Mouse (Mus musculus) testis, adult 2 months (tissue): Measurements from ENCODE around the gene Car9. TPM values are rescaled to one million over a fixed set of nuclear protein-coding genes. Genes with fewer than 3 reads are reported as not detected.

Experiments
- H3K27ac ChIP-seq: fragments of 200-500 bp; 2 replicates; pipeline ENCODE4 v1.5.1; 2012; ENCODE audit warnings: low read depth, low read length; ENCODE audit not compliant: control insufficient read depth, insufficient read depth
- H3K27me3 ChIP-seq: fragments of 200-500 bp; 2 replicates; pipeline ENCODE4 v1.6.1; 2012; ENCODE audit warnings: mild to moderate bottlenecking, low read length, moderate library complexity; ENCODE audit not compliant: control insufficient read depth, insufficient read depth
- H3K36me3 ChIP-seq: fragments of 200-500 bp; 2 replicates; pipeline ENCODE4 v1.6.1; 2012; ENCODE audit warnings: mild to moderate bottlenecking, low read length; ENCODE audit not compliant: control insufficient read depth, insufficient read depth
- H3K4me1 ChIP-seq: fragments of 200-500 bp; 2 replicates; pipeline ENCODE4 v1.6.1; 2012; ENCODE audit warnings: low read length; ENCODE audit not compliant: control insufficient read depth, insufficient read depth
- H3K4me3 ChIP-seq: fragments of 200-500 bp; 2 replicates; pipeline ENCODE4 v1.5.1; 2012; ENCODE audit warnings: low read depth, mild to moderate bottlenecking, low read length, moderate library complexity, mixed read lengths; ENCODE audit not compliant: control insufficient read depth
- CTCF ChIP-seq: fragments of 200-500 bp; IDR thresholded peaks from 2 replicates; pipeline ENCODE4 v1.5.1; 2012; ENCODE audit warnings: low read depth, mild to moderate bottlenecking, inconsistent platforms, low read length, moderate library complexity; ENCODE audit not compliant: control insufficient read depth, insufficient read depth, insufficient replicate concordance
- POLR2A ChIP-seq: fragments of 200-500 bp; IDR thresholded peaks from 2 replicates; pipeline ENCODE4 v1.6.1; 2012; ENCODE audit warnings: low read depth, mild to moderate bottlenecking, inconsistent platforms, low read length, moderate library complexity; ENCODE audit not compliant: control insufficient read depth
- polyA plus RNA-seq: library from polyadenylated mRNA; depleted of rRNA; stranded (reverse); fragments of >200 nt; gene quantifications from 2 replicates; pipeline ENCODE4 v1.2.3, GENCODE M21; 2012; rRNA removed

The Car9 gene
- polyA plus RNA-seq, 1 experiment, result 0.07 TPM

GRCm38 (mm10) chr4:43559519-43560242, 52.9 kb downstream of the Car9 start:
- no peak for TF ChIP-seq CTCF
- no peak for TF ChIP-seq POLR2A
- Histone ChIP-seq H3K4me1 (peaks cover 13% of the 10 kb centered on the region), H3K4me3 (no peak overlapping the region)

GRCm38 (mm10) chr4:43560243-43560611, 53.5 kb downstream of the Car9 start:
- Histone ChIP-seq H3K4me1 (peaks cover 13% of the 10 kb centered on the region), H3K36me3 (peaks cover 2% of the 10 kb centered on the region), H3K27me3 (no peaks in the 10 kb centered on the region), H3K27ac (peak overlapping the region; percentile 35; the same call in 1 of the 2 replicates), H3K4me3 (no peak overlapping the region)
- TF ChIP-seq POLR2A (no peak), CTCF (no peak)

More at GRCm38 (mm10) chr4:43559519-43560242, 52.9 kb downstream of the Car9 start:
- Histone ChIP-seq H3K27me3 (no peaks in the 10 kb centered on the region), H3K36me3 (peaks cover 2% of the 10 kb centered on the region), H3K27ac (peak overlapping the region; percentile 35; the same call in 1 of the 2 replicates)

- H3K27me3 ChIP-seq, result no peaks in the 10 kb centered on the region
These were observed 54.2 kb downstream of the Car9 start for GRCm38 (mm10) chr4:43560976-43561375.

GRCm38 (mm10) chr4:43561436-43561996, 54.8 kb downstream of the Car9 start:
- Histone ChIP-seq H3K36me3 (no peaks in the 10 kb centered on the region; the same call in 1 of the 2 replicates), H3K27ac (peak overlapping the region; percentile 84), H3K4me3 (peak overlapping the region; percentile 85), H3K27me3 (no peaks in the 10 kb centered on the region), H3K4me1 (peaks cover 13% of the 10 kb centered on the region)
- TF ChIP-seq POLR2A, result no peak
- no peak for TF ChIP-seq CTCF

More at GRCm38 (mm10) chr4:43560976-43561375, 54.2 kb downstream of the Car9 start:
- H3K36me3 ChIP-seq, result no peaks in the 10 kb centered on the region; the same call in none of the 2 replicates
- H3K4me1 ChIP-seq, result peaks cover 13% of the 10 kb centered on the region
- no peak overlapping the region for H3K27ac ChIP-seq
- TF ChIP-seq POLR2A (no peak), CTCF (no peak)
- H3K4me3 ChIP-seq, result peak overlapping the region; percentile 1

GRCm38 (mm10) chr4:43561997-43562768, 55.4 kb downstream of the Car9 start, which contains the start of the genes Creb3 and Tln1:
Gene Creb3 (plus strand): TSS chr4:43562332.
Gene Tln1 (minus strand): TSS chr4:43562691.
- Histone ChIP-seq H3K27me3 (no peaks in the 10 kb centered on the region), H3K27ac (peak within 1 kb of the TSS; percentile 84), H3K4me3 (peak within 1 kb of the TSS; percentile 85), H3K36me3 (no peaks in the 10 kb centered on the region; the same call in 1 of the 2 replicates), H3K4me1 (peaks cover 13% of the 10 kb centered on the region)
- TF ChIP-seq CTCF (no peak), POLR2A (peak; percentile 60)

GRCm38 (mm10) chr4:43562769-43563600, 56.2 kb downstream of the Car9 start:
- TF ChIP-seq POLR2A, result no peak
- TF ChIP-seq CTCF, result no peak
- peak overlapping the region; percentile 85 for H3K4me3 ChIP-seq
- peak overlapping the region; percentile 58 for H3K27ac ChIP-seq
- H3K36me3 ChIP-seq, result no peaks in the 10 kb centered on the region; the same call in 1 of the 2 replicates
- peaks cover 13% of the 10 kb centered on the region for H3K4me1 ChIP-seq
- no peaks in the 10 kb centered on the region for H3K27me3 ChIP-seq

Other genes with a start within 250 kb of the Car9 start
- 23.5 and 27.9 TPM in 2 replicates for gene Atp8b5, start 239.8 kb upstream of the Car9 start, polyA plus RNA-seq
- gene Rusc2, start 125.0 kb upstream of the Car9 start, polyA plus RNA-seq, result 24.1 and 30.0 TPM in 2 replicates
- gene Fam166b, start 77.8 kb upstream of the Car9 start, polyA plus RNA-seq, result 1.6 and 2.2 TPM in 2 replicates
- 935 and 983 TPM in 2 replicates for gene Tesk1, start 65.0 kb upstream of the Car9 start, polyA plus RNA-seq
- gene Cd72, start 52.3 kb upstream of the Car9 start, polyA plus RNA-seq, result 0.34 and 0.63 TPM in 2 replicates
- not detected in 2 replicates for gene Sit1, start 23.2 kb upstream of the Car9 start, polyA plus RNA-seq
- 33.5 and 46.6 TPM in 2 replicates for gene Ccdc107, start 14.1 kb upstream of the Car9 start, polyA plus RNA-seq
- 26.6 and 27.3 TPM in 2 replicates for gene Arhgef39, start 7.3 kb upstream of the Car9 start, polyA plus RNA-seq
- gene Tpm2, start 16.8 kb downstream of the Car9 start, polyA plus RNA-seq, result 6.0 and 22.9 TPM in 2 replicates
- 27.9 and 35.0 TPM in 2 replicates for gene Creb3, start 55.4 kb downstream of the Car9 start, polyA plus RNA-seq
- 44.9 and 51.8 TPM in 2 replicates for gene Tln1, start 55.7 kb downstream of the Car9 start, polyA plus RNA-seq
- gene Rgp1, start 71.7 kb downstream of the Car9 start, polyA plus RNA-seq, result 36.8 and 37.6 TPM in 2 replicates
- gene Gba2, start 71.9 kb downstream of the Car9 start, polyA plus RNA-seq, result 61.0 and 65.0 TPM in 2 replicates
- gene Msmp, start 77.5 kb downstream of the Car9 start, polyA plus RNA-seq, result 0.83 and 1.1 TPM in 2 replicates
- 2.6 and 4.0 TPM in 2 replicates for gene Npr2, start 125.0 kb downstream of the Car9 start, polyA plus RNA-seq
- gene Spag8, start 146.6 kb downstream of the Car9 start, polyA plus RNA-seq, result 112 and 124 TPM in 2 replicates
- 11.6 and 14.3 TPM in 2 replicates for gene Hint2, start 149.5 kb downstream of the Car9 start, polyA plus RNA-seq
- 55.7 and 59.7 TPM in 2 replicates for gene Tmem8b, start 162.0 kb downstream of the Car9 start, polyA plus RNA-seq
- gene Fam221b, start 162.2 kb downstream of the Car9 start, polyA plus RNA-seq, result 182 and 185 TPM in 2 replicates
- gene Olfr70, start 193.8 kb downstream of the Car9 start, polyA plus RNA-seq, result not detected in 2 replicates
- not detected in 2 replicates for gene Olfr71, start 203.3 kb downstream of the Car9 start, polyA plus RNA-seq
- 0.62 and 0.73 TPM in 2 replicates for gene Hrct1, start 220.2 kb downstream of the Car9 start, polyA plus RNA-seq
- gene Spaar, start 223.1 kb downstream of the Car9 start, polyA plus RNA-seq, result 3.0 and 4.6 TPM in 2 replicates